Mouse (Mus musculus): ENCODE results near the gene Trpv1. TPM values are rescaled to one million over a fixed set of nuclear protein-coding genes. Genes with fewer than 3 reads are reported as not detected.
A peak's percentile ranks its signal among the peaks of the same experiment; 100 is the strongest.

The Trpv1 gene
- polyA plus RNA-seq, 1 experiment, result 0.01 TPM

DNA sequence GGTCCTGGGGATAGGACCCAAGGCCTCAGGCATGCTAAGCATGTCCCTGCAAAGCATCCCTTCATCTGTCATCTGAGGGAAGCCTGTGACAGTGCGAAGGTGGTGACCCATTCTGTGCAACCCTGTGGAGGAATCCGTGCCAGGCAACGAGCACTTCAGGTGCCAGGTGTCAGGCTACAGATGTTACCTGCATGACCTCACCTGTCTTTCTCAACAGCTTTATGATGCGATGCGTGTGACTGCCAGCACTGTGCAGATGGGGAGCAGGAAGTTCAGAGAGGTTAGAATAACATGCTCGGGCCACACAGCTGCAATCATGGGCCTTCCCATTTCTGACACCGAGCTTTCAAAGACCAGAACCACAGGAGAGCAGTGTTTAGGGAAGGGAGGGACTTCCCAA is 28.9 kb upstream of the Trpv1 start:
- no peaks in the 10 kb centered on the region for H3K79me2 ChIP-seq (ENCODE audit: control insufficient read depth, insufficient read depth)
- no peaks in the 10 kb centered on the region for H3K79me3 ChIP-seq (ENCODE audit: low read depth)
- H3K36me3 ChIP-seq (ENCODE audit: control insufficient read depth, insufficient read depth), result no peaks in the 10 kb centered on the region
- no peak overlapping the region for H3K4me3 ChIP-seq (ENCODE audit: insufficient read depth, poor library complexity, severe bottlenecking)
- H3ac ChIP-seq (ENCODE audit: control insufficient read depth, insufficient read length, low read depth), result no peak overlapping the region
- no peaks in the 10 kb centered on the region for H3K27me3 ChIP-seq (ENCODE audit: control insufficient read depth, insufficient read depth, insufficient read length)
- TF ChIP-seq CEBPB (IDR thresholded peaks at IDR 0.05; ENCODE audit: low read depth) (no peak), MYOG (IDR thresholded peaks at IDR 0.05; ENCODE audit: control insufficient read depth, extremely low read depth, insufficient read length) (no peak), FOSL1 (IDR thresholded peaks at IDR 0.05; ENCODE audit: insufficient read depth, low read length, poor library complexity, severe bottlenecking) (no peak), MYOD1 (IDR thresholded peaks at IDR 0.05; ENCODE audit: control insufficient read depth, insufficient read length, low read depth) (no peak), CTCF (IDR thresholded peaks at IDR 0.05; ENCODE audit: control insufficient read depth, insufficient read depth, insufficient read length) (no peak)

DNA sequence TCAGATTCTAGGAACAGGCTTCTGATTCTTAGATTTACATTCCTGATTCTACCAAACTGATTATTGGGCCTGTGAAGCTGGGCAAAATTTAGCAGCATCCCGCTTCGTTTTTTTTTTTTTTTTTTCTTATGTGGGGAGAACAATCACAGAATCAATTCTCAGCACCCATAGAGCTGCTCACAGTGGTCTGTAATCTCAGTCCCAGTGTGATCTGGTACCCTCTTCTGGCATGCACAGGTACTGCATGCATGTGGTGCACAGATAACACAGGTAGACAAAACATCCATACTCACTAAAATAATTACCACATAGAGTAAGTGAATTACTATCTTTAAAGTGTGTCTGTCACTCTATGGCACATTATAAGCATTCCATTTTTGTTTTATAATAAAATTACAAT is 26.5 kb upstream of the Trpv1 start:
- H3K27me3 ChIP-seq (ENCODE audit: control insufficient read depth, insufficient read depth, insufficient read length), result no peaks in the 10 kb centered on the region
- H3K79me3 ChIP-seq (ENCODE audit: low read depth), result no peaks in the 10 kb centered on the region
- TF ChIP-seq MAX (IDR thresholded peaks at IDR 0.05) (no peak), CTCF (IDR thresholded peaks at IDR 0.05; ENCODE audit: control insufficient read depth, insufficient read depth, insufficient read length) (no peak), USF1 (IDR thresholded peaks at IDR 0.05; ENCODE audit: low read depth) (no peak), MYOD1 (IDR thresholded peaks at IDR 0.05; ENCODE audit: control insufficient read depth, insufficient read length, low read depth) (no peak), MYOG (IDR thresholded peaks at IDR 0.05; ENCODE audit: control insufficient read depth, extremely low read depth, insufficient read length) (no peak), FOSL1 (IDR thresholded peaks at IDR 0.05; ENCODE audit: insufficient read depth, low read length, poor library complexity, severe bottlenecking) (no peak), CEBPB (IDR thresholded peaks at IDR 0.05; ENCODE audit: low read depth) (no peak)
- no peak overlapping the region for H3K4me3 ChIP-seq (ENCODE audit: insufficient read depth, poor library complexity, severe bottlenecking)
- no peaks in the 10 kb centered on the region for H3K36me3 ChIP-seq (ENCODE audit: control insufficient read depth, insufficient read depth)
- H3K79me2 ChIP-seq (ENCODE audit: control insufficient read depth, insufficient read depth), result no peaks in the 10 kb centered on the region
- H3ac ChIP-seq (ENCODE audit: control insufficient read depth, insufficient read length, low read depth), result no peak overlapping the region

DNA sequence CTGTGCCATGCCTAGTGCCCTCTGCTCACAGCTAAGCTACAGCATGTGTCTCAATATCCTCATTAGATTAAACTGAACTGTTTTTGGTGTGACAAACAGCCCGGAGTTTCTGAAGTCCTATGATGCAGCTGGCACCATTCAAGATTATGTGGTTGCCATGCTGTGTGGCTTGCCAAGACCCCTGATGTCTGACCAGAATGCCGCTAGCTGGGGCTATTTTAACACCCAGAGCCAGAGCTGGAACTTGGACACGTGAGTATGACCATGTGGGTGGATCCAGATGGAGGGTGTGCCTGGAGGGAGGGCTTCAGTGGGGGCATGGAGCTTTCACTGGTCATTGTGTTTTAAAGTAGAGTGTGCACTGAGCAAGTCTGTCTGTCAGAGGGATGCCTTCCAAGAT is 20.1 kb upstream of the Trpv1 start:
- Histone ChIP-seq H3K27me3 (ENCODE audit: control insufficient read depth, insufficient read depth, insufficient read length) (peaks cover 4% of the 10 kb centered on the region), H3K36me3 (ENCODE audit: control insufficient read depth, insufficient read depth) (no peaks in the 10 kb centered on the region), H3K79me3 (ENCODE audit: low read depth) (no peaks in the 10 kb centered on the region), H3K4me3 (ENCODE audit: insufficient read depth, poor library complexity, severe bottlenecking) (no peak overlapping the region), H3K79me2 (ENCODE audit: control insufficient read depth, insufficient read depth) (no peaks in the 10 kb centered on the region), H3ac (ENCODE audit: control insufficient read depth, insufficient read length, low read depth) (no peak overlapping the region)
- no peak for TF ChIP-seq CEBPB (IDR thresholded peaks at IDR 0.05; ENCODE audit: low read depth)
- TF ChIP-seq FOSL1 (IDR thresholded peaks at IDR 0.05; ENCODE audit: insufficient read depth, low read length, poor library complexity, severe bottlenecking), result no peak
- no peak for TF ChIP-seq CTCF (IDR thresholded peaks at IDR 0.05; ENCODE audit: control insufficient read depth, insufficient read depth, insufficient read length)
- TF ChIP-seq MYOD1 (IDR thresholded peaks at IDR 0.05; ENCODE audit: control insufficient read depth, insufficient read length, low read depth), result no peak
- no peak for TF ChIP-seq MYOG (IDR thresholded peaks at IDR 0.05; ENCODE audit: control insufficient read depth, extremely low read depth, insufficient read length)
- TF ChIP-seq USF1 (IDR thresholded peaks at IDR 0.05; ENCODE audit: low read depth), result no peak
- no peak for TF ChIP-seq MAX (IDR thresholded peaks at IDR 0.05)

DNA sequence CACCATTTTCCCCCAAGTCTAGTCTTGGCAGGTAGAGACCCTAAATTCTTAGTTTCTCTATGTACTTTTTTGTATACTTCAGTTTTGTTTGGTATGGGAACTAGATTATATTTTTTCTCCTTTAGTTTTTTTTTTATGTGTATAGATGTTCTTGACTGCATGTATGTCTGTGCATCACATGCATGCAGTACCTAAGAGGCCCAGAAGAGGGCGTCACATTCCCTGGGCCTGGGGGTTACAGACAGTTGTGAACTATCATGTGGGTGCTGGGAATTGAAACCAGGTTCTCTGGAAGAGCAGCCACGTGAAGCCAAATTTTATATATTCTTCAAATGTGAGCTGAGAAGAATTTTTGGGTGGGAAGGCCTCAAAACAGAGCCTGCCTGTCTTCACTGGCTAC is 14.4 kb upstream of the Trpv1 start:
- Histone ChIP-seq H3K79me3 (ENCODE audit: low read depth) (no peaks in the 10 kb centered on the region), H3ac (ENCODE audit: control insufficient read depth, insufficient read length, low read depth) (no peak overlapping the region), H3K4me3 (ENCODE audit: insufficient read depth, poor library complexity, severe bottlenecking) (no peak overlapping the region), H3K79me2 (ENCODE audit: control insufficient read depth, insufficient read depth) (no peaks in the 10 kb centered on the region), H3K36me3 (ENCODE audit: control insufficient read depth, insufficient read depth) (no peaks in the 10 kb centered on the region), H3K27me3 (ENCODE audit: control insufficient read depth, insufficient read depth, insufficient read length) (no peaks in the 10 kb centered on the region)
- TF ChIP-seq CTCF (IDR thresholded peaks at IDR 0.05; ENCODE audit: control insufficient read depth, insufficient read depth, insufficient read length) (no peak), MYOG (IDR thresholded peaks at IDR 0.05; ENCODE audit: control insufficient read depth, extremely low read depth, insufficient read length) (no peak), MYOD1 (IDR thresholded peaks at IDR 0.05; ENCODE audit: control insufficient read depth, insufficient read length, low read depth) (no peak), CEBPB (IDR thresholded peaks at IDR 0.05; ENCODE audit: low read depth) (no peak), MAX (IDR thresholded peaks at IDR 0.05) (no peak), FOSL1 (IDR thresholded peaks at IDR 0.05; ENCODE audit: insufficient read depth, low read length, poor library complexity, severe bottlenecking) (no peak), USF1 (IDR thresholded peaks at IDR 0.05; ENCODE audit: low read depth) (no peak)

DNA sequence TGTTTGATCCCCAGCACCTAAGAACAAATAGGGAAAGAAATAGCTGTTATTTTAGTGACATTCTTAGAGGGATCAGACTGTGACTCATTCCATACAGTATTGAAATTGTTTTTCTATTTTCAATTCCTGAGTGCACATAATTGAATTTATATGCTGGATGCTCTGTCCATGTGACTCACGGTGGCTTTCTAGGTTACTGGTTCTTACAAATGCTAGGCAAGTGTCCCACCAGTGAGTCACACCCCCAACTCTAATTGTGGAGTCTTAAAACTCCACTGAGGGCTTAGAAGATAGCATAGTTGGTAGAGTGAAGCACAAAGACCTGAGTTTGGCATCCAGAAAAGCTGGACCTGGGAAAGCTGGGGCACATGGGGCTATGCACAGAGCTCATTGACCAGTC is 13.4 kb upstream of the Trpv1 start:
- Histone ChIP-seq H3K4me3 (ENCODE audit: insufficient read depth, poor library complexity, severe bottlenecking) (no peak overlapping the region), H3K79me3 (ENCODE audit: low read depth) (no peaks in the 10 kb centered on the region), H3K27me3 (ENCODE audit: control insufficient read depth, insufficient read depth, insufficient read length) (no peaks in the 10 kb centered on the region), H3K79me2 (ENCODE audit: control insufficient read depth, insufficient read depth) (no peaks in the 10 kb centered on the region), H3K36me3 (ENCODE audit: control insufficient read depth, insufficient read depth) (no peaks in the 10 kb centered on the region), H3ac (ENCODE audit: control insufficient read depth, insufficient read length, low read depth) (no peak overlapping the region)
- TF ChIP-seq FOSL1 (IDR thresholded peaks at IDR 0.05; ENCODE audit: insufficient read depth, low read length, poor library complexity, severe bottlenecking), result no peak
- TF ChIP-seq MAX (IDR thresholded peaks at IDR 0.05), result no peak
- TF ChIP-seq USF1 (IDR thresholded peaks at IDR 0.05; ENCODE audit: low read depth), result peak; percentile 38

DNA sequence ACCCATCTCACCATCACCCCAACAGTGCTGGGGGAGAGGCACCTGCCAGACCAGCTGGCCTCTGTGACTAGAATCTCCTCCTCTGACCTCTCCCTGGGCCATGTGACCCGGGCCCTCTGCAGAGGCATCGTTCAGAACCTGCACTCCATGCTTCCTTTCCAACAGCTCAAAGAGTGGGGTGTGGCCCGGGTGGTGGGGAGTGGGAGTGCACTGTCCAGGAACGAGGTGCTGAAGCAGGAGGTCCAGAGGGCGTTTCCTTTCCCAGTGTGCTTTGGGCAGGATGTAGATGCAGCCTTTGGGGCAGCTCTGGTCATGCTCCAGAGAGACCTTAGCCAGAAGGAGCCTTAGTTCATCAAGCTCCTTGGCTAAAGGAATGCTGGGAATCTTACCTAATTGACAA is 11.2 kb upstream of the Trpv1 start:
- no peaks in the 10 kb centered on the region for H3K79me2 ChIP-seq (ENCODE audit: control insufficient read depth, insufficient read depth)
- H3K79me3 ChIP-seq (ENCODE audit: low read depth), result no peaks in the 10 kb centered on the region
- TF ChIP-seq FOSL1 (IDR thresholded peaks at IDR 0.05; ENCODE audit: insufficient read depth, low read length, poor library complexity, severe bottlenecking) (no peak), MYOG (IDR thresholded peaks at IDR 0.05; ENCODE audit: control insufficient read depth, extremely low read depth, insufficient read length) (no peak), MYOD1 (IDR thresholded peaks at IDR 0.05; ENCODE audit: control insufficient read depth, insufficient read length, low read depth) (no peak), CEBPB (IDR thresholded peaks at IDR 0.05; ENCODE audit: low read depth) (no peak), MAX (IDR thresholded peaks at IDR 0.05) (no peak), CTCF (IDR thresholded peaks at IDR 0.05; ENCODE audit: control insufficient read depth, insufficient read depth, insufficient read length) (no peak), USF1 (IDR thresholded peaks at IDR 0.05; ENCODE audit: low read depth) (no peak)
- no peaks in the 10 kb centered on the region for H3K27me3 ChIP-seq (ENCODE audit: control insufficient read depth, insufficient read depth, insufficient read length)
- H3ac ChIP-seq (ENCODE audit: control insufficient read depth, insufficient read length, low read depth), result no peak overlapping the region
- no peaks in the 10 kb centered on the region for H3K36me3 ChIP-seq (ENCODE audit: control insufficient read depth, insufficient read depth)
- no peak overlapping the region for H3K4me3 ChIP-seq (ENCODE audit: insufficient read depth, poor library complexity, severe bottlenecking)

Measured in C2C12 (cell line).